Comparison of ENCODE assay signal across 8 mouse cellular contexts in the genomic region with DNA sequence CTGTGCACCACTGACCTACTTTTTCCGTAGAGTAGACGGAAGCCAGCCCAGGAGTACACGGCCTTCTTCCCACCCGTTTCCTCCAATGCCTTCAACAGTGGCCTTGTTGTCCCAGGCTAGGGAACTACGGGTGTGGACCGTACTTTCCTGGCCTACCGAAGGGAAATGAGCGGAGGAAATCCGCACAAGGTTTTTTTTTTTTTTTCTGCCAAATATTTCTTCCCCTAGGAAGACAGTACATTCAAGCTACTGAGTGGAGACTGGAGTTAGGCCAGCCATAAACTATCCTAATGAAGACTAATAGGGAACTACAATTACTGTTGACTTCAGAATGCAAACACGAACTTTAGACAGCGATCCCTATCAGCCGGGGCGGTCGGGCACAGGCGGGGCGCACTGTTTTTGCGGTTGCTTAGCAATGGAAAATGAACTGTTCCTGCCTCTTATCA.
DNase-seq lines count a peak whose midpoint lies in the region; ATAC-seq and TF ChIP-seq lines count a peak whose summit lies in the region.

No protein-coding gene starts in this region.

- H3K36me3 ChIP-seq in neural tube, embryonic 13.5 days, result no peaks in the 10 kb centered on the region
- H3K36me3 ChIP-seq in neural tube, embryonic 15.5 days, result no peaks in the 10 kb centered on the region
- H3K36me3 ChIP-seq in liver, adult 2 months (ENCODE audit: control insufficient read depth, insufficient read depth, low read length), result no peaks in the 10 kb centered on the region
- H3K36me3 ChIP-seq in stomach, embryonic 14.5 days (ENCODE audit: control insufficient read depth, insufficient read depth, low read length), result no peaks in the 10 kb centered on the region
- H3K36me3 ChIP-seq in hindbrain, embryonic 11.5 days (ENCODE audit: control insufficient read depth, insufficient read depth, low read length), result no peaks in the 10 kb centered on the region

- no peak overlapping the region for H3K4me2 ChIP-seq in neural tube, embryonic 13.5 days
- H3K4me2 ChIP-seq in neural tube, embryonic 15.5 days, result no peak overlapping the region
- no peak overlapping the region for H3K4me2 ChIP-seq in stomach, embryonic 14.5 days (replicated peaks; ENCODE audit: low read depth, low read length)
- no peak overlapping the region for H3K4me2 ChIP-seq in hindbrain, embryonic 11.5 days (replicated peaks; ENCODE audit: low read depth, low read length)

- no peak for TF ChIP-seq CTCF in liver, adult 2 months (IDR thresholded peaks at IDR 0.05; ENCODE audit: low read depth, low read length)

- TF ChIP-seq POLR2A in liver, adult 2 months (IDR thresholded peaks at IDR 0.05; ENCODE audit: extremely low read depth, insufficient read depth, low read length), result no peak

- no peaks in the 10 kb centered on the region for H3K9me3 ChIP-seq in neural tube, embryonic 13.5 days
- H3K9me3 ChIP-seq in neural tube, embryonic 15.5 days (replicated peaks), result no peaks in the 10 kb centered on the region
- H3K9me3 ChIP-seq in stomach, embryonic 14.5 days (ENCODE audit: control insufficient read depth, low read depth, low read length), result no peaks in the 10 kb centered on the region
- H3K9me3 ChIP-seq in hindbrain, embryonic 11.5 days (ENCODE audit: control insufficient read depth, low read length), result no peaks in the 10 kb centered on the region

- ATAC-seq in neural tube, embryonic 13.5 days (ENCODE audit: low read depth), result peak; percentile 47; the same call in 1 of the 2 replicates
- no peak for ATAC-seq in neural tube, embryonic 15.5 days (ENCODE audit: low FRiP score)
- peak; percentile 72; the same call in 1 of the 2 replicates for ATAC-seq in stomach, embryonic 14.5 days (ENCODE audit: insufficient number of reproducible peaks, insufficient read depth, low FRiP score, low read depth)
- ATAC-seq in hindbrain, embryonic 11.5 days (ENCODE audit: low FRiP score), result no peak

- WGBS in neural tube, embryonic 13.5 days, result 82% methylated on average over 17 of the region's 17 CpGs
- 81% methylated on average over 17 of the region's 17 CpGs for WGBS in neural tube, embryonic 15.5 days
- WGBS in liver, adult 2 months, result 13% methylated on average over 17 of the region's 17 CpGs
- WGBS in stomach, embryonic 14.5 days, result 68% methylated on average over 17 of the region's 17 CpGs
- 94% methylated on average over 17 of the region's 17 CpGs for WGBS in hindbrain, embryonic 11.5 days

- H3K79me2 ChIP-seq in liver, adult 2 months (ENCODE audit: control insufficient read depth, insufficient read depth, low read length), result no peaks in the 10 kb centered on the region

- peaks cover 6% of the 10 kb centered on the region; the same call in 1 of the 2 replicates for H3K4me1 ChIP-seq in neural tube, embryonic 13.5 days (replicated peaks)
- peaks cover 7% of the 10 kb centered on the region; the same call in 1 of the 2 replicates for H3K4me1 ChIP-seq in neural tube, embryonic 15.5 days
- peaks cover 3% of the 10 kb centered on the region; the same call in 1 of the 2 replicates for H3K4me1 ChIP-seq in liver, adult 2 months (ENCODE audit: control insufficient read depth, insufficient read depth, low read length)
- no peaks in the 10 kb centered on the region for H3K4me1 ChIP-seq in stomach, embryonic 14.5 days (ENCODE audit: control insufficient read depth, insufficient read depth, low read length)
- no peaks in the 10 kb centered on the region for H3K4me1 ChIP-seq in hindbrain, embryonic 11.5 days (replicated peaks; ENCODE audit: control insufficient read depth, insufficient read depth, low read length)

- H3K4me3 ChIP-seq in neural tube, embryonic 13.5 days, result no peak overlapping the region
- no peak overlapping the region for H3K4me3 ChIP-seq in neural tube, embryonic 15.5 days (replicated peaks)
- no peak overlapping the region for H3K4me3 ChIP-seq in liver, adult 2 months (ENCODE audit: insufficient read depth, low read depth, low read length)
- H3K4me3 ChIP-seq in stomach, embryonic 14.5 days (ENCODE audit: low read depth, low read length), result no peak overlapping the region
- H3K4me3 ChIP-seq in hindbrain, embryonic 11.5 days (ENCODE audit: low read depth, low read length), result no peak overlapping the region

- H3K9ac ChIP-seq in neural tube, embryonic 13.5 days, result no peak overlapping the region
- H3K9ac ChIP-seq in neural tube, embryonic 15.5 days (replicated peaks), result no peak overlapping the region
- peak overlapping the region; percentile 32; the same call in 1 of the 2 replicates for H3K9ac ChIP-seq in liver, adult 2 months (ENCODE audit: low read depth, low read length)
- no peak overlapping the region for H3K9ac ChIP-seq in stomach, embryonic 14.5 days (replicated peaks; ENCODE audit: low read depth, low read length)
- H3K9ac ChIP-seq in hindbrain, embryonic 11.5 days (ENCODE audit: low read depth, low read length), result no peak overlapping the region

- H3K27me3 ChIP-seq in neural tube, embryonic 13.5 days, result no peaks in the 10 kb centered on the region
- H3K27me3 ChIP-seq in neural tube, embryonic 15.5 days (replicated peaks), result no peaks in the 10 kb centered on the region
- H3K27me3 ChIP-seq in liver, adult 2 months (ENCODE audit: control insufficient read depth, insufficient read depth, low read length), result no peaks in the 10 kb centered on the region
- H3K27me3 ChIP-seq in stomach, embryonic 14.5 days (ENCODE audit: control insufficient read depth, insufficient read depth, low read length), result no peaks in the 10 kb centered on the region
- H3K27me3 ChIP-seq in hindbrain, embryonic 11.5 days (ENCODE audit: control insufficient read depth, insufficient read depth, low read length), result no peaks in the 10 kb centered on the region

- no peak overlapping the region for H3K27ac ChIP-seq in neural tube, embryonic 13.5 days (replicated peaks)
- no peak overlapping the region for H3K27ac ChIP-seq in neural tube, embryonic 15.5 days (replicated peaks)
- H3K27ac ChIP-seq in liver, adult 2 months (replicated peaks; ENCODE audit: insufficient read depth, low read depth, low read length), result peak overlapping the region; percentile 91
- H3K27ac ChIP-seq in stomach, embryonic 14.5 days (ENCODE audit: low read length), result peak overlapping the region; percentile 2; the same call in 1 of the 2 replicates
- no peak overlapping the region for H3K27ac ChIP-seq in hindbrain, embryonic 11.5 days (ENCODE audit: low read depth, low read length)

- peak; percentile 22 for DNase-seq in heart, postnatal 4 days
- DNase-seq in liver, adult 2 months (ENCODE audit: extremely low read depth, low read depth, low spot score), result peak; percentile 88
- no peak for DNase-seq in spleen, postnatal 14 days (ENCODE audit: low spot score in 2 of 2)
- DNase-seq in hindbrain, embryonic 11.5 days (ENCODE audit: low spot score), result no peak
- no peak for DNase-seq in ovary, postnatal 10 days (ENCODE audit: low spot score)

Comparison
In these comparisons a context has a peak if more than half of its experiments do, and no peak if none do; other contexts are left out.
1. ATAC-seq: peak in neural tube, embryonic 13.5 days (single experiment) and stomach, embryonic 14.5 days (single experiment); none in neural tube, embryonic 15.5 days (single experiment) and hindbrain, embryonic 11.5 days (single experiment).
2. H3K27ac ChIP-seq: peak in liver, adult 2 months (single experiment) and stomach, embryonic 14.5 days (single experiment); none in neural tube, embryonic 13.5 days (single experiment), neural tube, embryonic 15.5 days (single experiment) and hindbrain, embryonic 11.5 days (single experiment).
3. DNase-seq: peak in heart, postnatal 4 days (single experiment) and liver, adult 2 months (single experiment); none in spleen, postnatal 14 days (0 of 2), hindbrain, embryonic 11.5 days (single experiment) and ovary, postnatal 10 days (single experiment).